Mouse (Mus musculus) ES-E14 (cell line): Measurements from ENCODE around the gene Wnk1. TPM values are rescaled to one million over a fixed set of nuclear protein-coding genes. Genes with fewer than 3 reads are reported as not detected.

Source experiments
- DNase-seq: peaks from one replicate; pipeline ENCODE4 v3.0.0-alpha.2; 2013; ENCODE audit warnings: low read depth, low spot score
- H3K27ac ChIP-seq: 2 replicates; pipeline ENCODE4 v1.5.1; 2012; ENCODE audit warnings: low read depth, mild to moderate bottlenecking, low read length, moderate library complexity, mixed read lengths; ENCODE audit not compliant: poor library complexity, insufficient read depth, severe bottlenecking
- H3K36me3 ChIP-seq: 2 replicates; pipeline ENCODE4 v1.6.1; 2012; ENCODE audit warnings: mild to moderate bottlenecking, low read length, moderate library complexity, mixed read lengths; ENCODE audit not compliant: control insufficient read depth, poor library complexity, insufficient read depth, severe bottlenecking
- H3K4me1 ChIP-seq, 2 experiments: fragments of 150-350 bp in 1 of 2; sonication (generic) in 1 of 2; 2 replicates each; pipeline ENCODE4 v1.6.1; 2012; ENCODE audit warnings: low read length in 2 of 2, mild to moderate bottlenecking in 1 of 2, mixed read lengths in 1 of 2; ENCODE audit not compliant: control insufficient read depth in 2 of 2, insufficient read depth in 2 of 2, poor library complexity in 1 of 2
- H3K4me3 ChIP-seq, 2 experiments: fragments of 150-350 bp in 1 of 2; sonication (generic) in 1 of 2; 2 replicates each; pipeline ENCODE4 v1.5.1; 2012; ENCODE audit warnings: low read length in 2 of 2, low read depth in 1 of 2, mild to moderate bottlenecking in 1 of 2, mixed read lengths in 1 of 2; ENCODE audit not compliant: insufficient read depth in 1 of 2, poor library complexity in 1 of 2, severe bottlenecking in 1 of 2
- H3K9ac ChIP-seq: 2 replicates; pipeline ENCODE4 v1.6.1; 2012; ENCODE audit warnings: low read depth, mild to moderate bottlenecking, low read length, mixed read lengths; ENCODE audit not compliant: poor library complexity, insufficient read depth, severe bottlenecking
- H3K9me3 ChIP-seq: fragments of 150-350 bp; sonication (generic); 2 replicates; pipeline ENCODE4 v1.6.1; 2012; ENCODE audit warnings: low read depth, mild to moderate bottlenecking, low read length; ENCODE audit not compliant: control insufficient read depth, insufficient read depth
- CHD2 ChIP-seq: IDR thresholded peaks from 2 replicates; pipeline ENCODE4 v1.6.1; 2014; ENCODE audit warnings: mild to moderate bottlenecking, low read depth, low read length, inconsistent platforms
- HCFC1 ChIP-seq: IDR thresholded peaks from 2 replicates; pipeline ENCODE4 v1.6.1; 2012; ENCODE audit warnings: low read length, inconsistent platforms, borderline replicate concordance; ENCODE audit not compliant: insufficient read depth
- MAFK ChIP-seq: IDR thresholded peaks from 2 replicates; pipeline ENCODE4 v1.6.1; 2014; ENCODE audit warnings: mild to moderate bottlenecking, low read depth, low read length, inconsistent platforms; ENCODE audit not compliant: insufficient read depth
- ZC3H11A ChIP-seq: IDR thresholded peaks from 2 replicates; pipeline ENCODE4 v1.6.1; 2012; ENCODE audit warnings: low read depth, mild to moderate bottlenecking, inconsistent platforms, low read length, borderline replicate concordance
- ZNF384 ChIP-seq: IDR thresholded peaks from 2 replicates; pipeline ENCODE4 v1.6.1; 2012; ENCODE audit warnings: low read depth, low read length, inconsistent platforms
- in situ Hi-C, 2 experiments: fragments of 600-800 bp; cut with MboI; formaldehyde crosslinking; loops; one replicate each; pipeline ENCODE4 v1.15.1; 2025; ENCODE audit warnings: low sequenced_read_pairs in 2 of 2, inconsistent platforms in 1 of 2; ENCODE audit not compliant: unreplicated experiment in 2 of 2
- total RNA-seq: library from RNA; depleted of rRNA; stranded (reverse); fragments of 300-350 nt; gene quantifications from 2 replicates; pipeline ENCODE4 v1.2.3, GENCODE M21; 2012

Wnk1 gene
- total RNA-seq, 1 experiment: 165 TPM

GRCm38 (mm10) chr6:119922544-119922943 lies 115.9 kb downstream of the Wnk1 start:
- in situ Hi-C loops: loop anchor here (25.0 kb wide), 1 partner anchor 435 kb away; the partner anchor contains the start of gene Fbxl14 (in 2 of the 2)
- Histone ChIP-seq H3K27ac (no peak overlapping the region), H3K9me3 (no peaks in the 10 kb centered on the region), H3K36me3 (peaks cover 31% of the 10 kb centered on the region), H3K4me1 (no peaks in the 10 kb centered on the region), H3K4me3 (no peak overlapping the region), H3K9ac (no peak overlapping the region)
- TF ChIP-seq ZC3H11A (no peak), HCFC1 (no peak), ZNF384 (no peak), CHD2 (no peak), MAFK (no peak)
- no peak for DNase-seq

GRCm38 (mm10) chr6:119922136-119922535 lies 116.3 kb downstream of the Wnk1 start:
- no peak for DNase-seq
- Histone ChIP-seq H3K4me3 (no peak overlapping the region), H3K27ac (no peak overlapping the region), H3K36me3 (peaks cover 29% of the 10 kb centered on the region), H3K9ac (no peak overlapping the region), H3K4me1 (no peaks in the 10 kb centered on the region), H3K9me3 (no peaks in the 10 kb centered on the region)
- TF ChIP-seq ZNF384: no peak
- TF ChIP-seq CHD2: no peak
- no peak for TF ChIP-seq ZC3H11A
- TF ChIP-seq MAFK: no peak
- TF ChIP-seq HCFC1: no peak
- in situ Hi-C loops: loop anchor here (25.0 kb wide), 1 partner anchor 435 kb away; the partner anchor contains the start of gene Fbxl14 (in 2 of the 2)

GRCm38 (mm10) chr6:119918561-119919181 lies 119.8 kb downstream of the Wnk1 start:
- peaks cover 34% of the 10 kb centered on the region for H3K36me3 ChIP-seq
- DNase-seq: no peak
- no peaks in the 10 kb centered on the region for H3K9me3 ChIP-seq
- H3K9ac ChIP-seq: no peak overlapping the region
- TF ChIP-seq MAFK (no peak), HCFC1 (no peak), CHD2 (no peak), ZC3H11A (no peak), ZNF384 (no peak)
- H3K27ac ChIP-seq: no peak overlapping the region
- no peak overlapping the region for H3K4me3 ChIP-seq
- no peaks in the 10 kb centered on the region for H3K4me1 ChIP-seq
- in situ Hi-C loops: loop anchor here (25.0 kb wide), 1 partner anchor 431 kb away; the partner anchor contains the start of gene Fbxl14 (in 2 of the 2)

- no peak overlapping the region for H3K27ac ChIP-seq
- H3K4me3 ChIP-seq: no peak overlapping the region
- no peaks in the 10 kb centered on the region for H3K9me3 ChIP-seq
- H3K4me1 ChIP-seq: no peaks in the 10 kb centered on the region
- peaks cover 32% of the 10 kb centered on the region for H3K36me3 ChIP-seq
- in situ Hi-C loops: loop anchor here (25.0 kb wide), 1 partner anchor 428 kb away; the partner anchor contains the start of gene Fbxl14 (in 2 of the 2)
- no peak overlapping the region for H3K9ac ChIP-seq
- DNase-seq: no peak
- TF ChIP-seq CHD2: no peak
- TF ChIP-seq ZC3H11A: no peak
- TF ChIP-seq HCFC1: no peak
- TF ChIP-seq ZNF384: no peak
- TF ChIP-seq MAFK: no peak
Observed at GRCm38 (mm10) chr6:119915710-119916109, 122.8 kb downstream of the Wnk1 start.
